Mouse (Mus musculus): ENCODE measurements at regions not wholly inside any gene's neighbourhood (a gene's known extent, or its start where the extent isn't known, plus 50 kb on each side); places are given as distances from the start of the nearest gene placed in this dataset.

DNA sequence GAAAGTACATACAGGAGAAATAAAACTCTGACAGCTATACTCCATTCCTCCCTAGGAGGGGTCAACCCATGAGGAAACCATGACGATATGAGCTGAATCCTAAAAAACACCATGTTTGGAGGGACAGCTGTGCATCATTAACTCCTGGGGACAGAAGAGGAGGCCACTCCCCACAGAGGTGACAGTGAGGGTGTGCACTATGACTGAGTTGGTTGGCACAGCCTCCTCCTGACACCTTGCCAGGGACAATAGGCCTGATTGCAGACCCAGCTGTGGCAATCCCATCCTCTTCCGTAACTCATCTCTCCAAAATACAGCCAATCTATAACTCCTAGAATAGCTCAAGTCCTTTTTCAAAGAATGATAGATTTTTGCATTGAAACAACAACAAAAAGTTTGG is 112.0 kb downstream of the Rbm43 start:
- DNase-seq = no peak

DNA sequence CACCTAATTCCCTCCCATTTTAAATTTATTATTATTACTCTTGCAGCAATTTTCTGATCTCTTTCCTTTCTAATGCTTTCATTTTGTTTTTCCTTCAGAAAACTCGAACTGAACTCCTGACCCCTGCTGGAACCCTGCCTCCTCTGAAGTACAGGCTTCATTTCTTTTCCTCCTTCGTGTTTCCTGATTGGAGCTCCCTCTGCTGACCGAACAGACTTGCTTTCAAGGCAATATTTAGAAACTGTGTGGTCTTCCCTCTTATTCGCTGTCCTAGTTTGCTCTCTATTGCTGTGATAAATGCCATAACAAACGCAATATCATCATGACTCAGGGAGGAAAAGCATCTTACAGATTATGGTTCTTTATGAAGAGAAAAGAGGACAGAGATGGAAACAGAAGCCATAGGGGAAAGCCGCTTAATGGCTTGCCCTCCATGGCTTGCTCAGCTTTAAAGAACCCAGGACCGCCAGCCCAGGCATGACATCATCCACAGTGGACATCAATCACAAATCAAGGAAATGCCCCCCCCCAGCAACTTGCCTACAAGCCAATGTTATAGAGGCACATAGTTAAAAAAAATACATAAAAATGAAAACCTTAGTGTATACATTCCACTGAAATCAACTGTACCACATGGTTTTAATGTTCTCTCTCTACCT is 104.5 kb downstream of the Rbm43 start:
- peak; percentile 20 for DNase-seq

DNA sequence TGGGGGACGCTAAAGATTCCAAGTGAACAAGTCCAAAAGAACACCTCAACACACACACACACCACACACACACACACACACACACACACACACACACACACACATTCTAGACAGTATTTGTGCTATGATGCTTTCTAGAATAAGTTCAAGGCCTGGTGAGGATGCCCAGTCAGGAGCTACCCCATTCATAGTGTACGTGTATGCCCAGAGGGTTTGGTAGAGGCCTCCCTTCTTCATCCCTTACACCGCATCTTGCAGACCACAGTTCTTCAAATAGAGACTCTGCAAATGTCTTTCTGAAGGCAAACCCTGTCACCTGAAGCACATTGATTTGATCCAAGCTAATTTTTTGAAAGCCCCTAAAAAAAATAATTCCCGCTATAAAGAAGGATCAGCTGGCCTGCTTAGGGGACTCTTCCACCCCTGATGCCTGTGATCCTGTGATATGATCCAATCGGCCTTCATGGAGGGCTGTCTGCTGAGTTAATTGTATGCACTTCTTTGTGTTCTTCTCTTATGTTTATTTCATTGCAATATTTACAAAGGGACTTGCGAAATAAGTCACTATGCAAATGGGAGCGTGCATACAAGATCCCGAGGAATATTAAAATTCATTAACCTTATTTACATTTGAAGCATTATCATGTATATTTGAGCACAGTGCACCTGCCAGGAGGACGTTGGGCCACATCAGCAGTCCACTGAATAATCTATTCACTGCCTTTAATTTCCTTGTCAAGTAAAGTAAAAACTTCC is 103.8 kb downstream of the Rbm43 start:
- DNase-seq = no peak

DNA sequence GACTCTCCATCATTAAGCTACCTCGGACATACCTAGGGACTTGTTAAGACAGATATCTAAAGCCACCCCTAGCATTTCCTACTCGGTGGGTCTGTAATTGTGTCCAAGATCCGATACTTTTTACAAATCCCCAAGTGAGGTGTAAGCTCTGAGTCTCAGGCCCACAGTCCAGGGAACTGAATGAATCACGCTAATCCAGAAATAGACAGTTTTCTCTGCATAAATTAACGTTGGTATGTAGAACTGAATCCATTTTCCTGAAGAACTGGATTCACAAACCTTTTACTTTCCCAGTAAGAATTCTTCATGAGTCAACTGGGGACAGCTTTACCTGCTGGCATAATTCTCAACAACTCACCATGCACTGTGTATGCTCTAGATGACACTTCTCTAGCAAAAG is 97.1 kb downstream of the Rbm43 start:
- no peak for DNase-seq

DNA sequence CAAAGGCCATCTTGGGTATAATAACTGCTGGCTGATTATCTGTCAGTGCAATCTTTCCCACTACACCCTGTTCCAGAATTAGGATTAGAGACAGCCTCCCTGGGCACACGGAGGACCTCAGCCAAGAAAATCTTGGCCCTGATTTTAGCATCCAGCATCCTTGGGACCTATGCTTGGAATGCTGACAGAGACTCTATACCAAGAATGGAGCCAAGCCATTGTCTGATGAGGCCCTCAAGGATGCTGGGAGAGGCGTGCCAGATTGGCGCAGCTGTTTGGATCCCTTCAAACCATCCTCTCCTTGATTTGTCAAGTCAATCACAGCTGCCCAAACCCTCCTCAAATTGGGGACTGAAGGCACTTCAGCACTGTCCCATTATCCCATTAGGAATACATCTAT is 94.2 kb downstream of the Rbm43 start:
- DNase-seq = no peak

DNA sequence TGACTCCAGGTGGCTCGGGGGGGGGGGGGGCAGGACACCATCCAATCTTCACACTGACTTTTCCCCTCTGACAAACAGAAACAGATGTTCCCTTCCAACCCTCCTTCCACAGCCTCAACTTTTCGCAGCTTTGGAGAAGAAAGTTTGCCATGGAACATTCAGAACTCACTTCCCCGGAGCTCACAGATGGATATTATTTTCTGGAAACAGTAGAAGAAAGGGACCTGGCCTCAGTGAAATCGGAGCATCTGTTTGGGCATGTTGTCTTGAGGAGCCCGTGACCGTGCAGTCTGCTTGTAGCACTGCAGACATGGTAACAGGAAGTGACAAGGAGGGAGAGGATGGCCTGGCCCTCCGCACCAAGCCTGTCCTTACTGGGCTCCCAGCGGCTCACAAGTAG is 90.1 kb downstream of the Rbm43 start:
- no peak for DNase-seq

DNA sequence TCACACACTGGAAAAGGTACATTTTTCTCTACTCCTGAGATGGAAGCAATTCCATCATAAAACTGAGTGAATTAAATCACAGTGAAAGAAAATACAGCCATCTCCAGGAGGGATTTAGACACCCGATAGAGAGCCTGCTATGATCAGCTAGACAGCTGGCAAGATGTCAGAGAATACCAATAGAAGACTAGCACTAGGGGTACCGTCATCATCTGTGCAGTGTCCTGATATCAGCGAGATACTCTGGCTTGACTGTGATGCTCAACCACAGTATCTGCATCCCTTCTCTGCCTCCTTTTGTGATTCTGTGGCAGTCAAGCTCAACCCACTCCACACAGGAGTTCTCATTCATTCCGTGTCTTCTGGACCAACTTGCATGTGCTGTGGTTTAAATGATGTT is 87.4 kb downstream of the Rbm43 start:
- DNase-seq = no peak

DNA sequence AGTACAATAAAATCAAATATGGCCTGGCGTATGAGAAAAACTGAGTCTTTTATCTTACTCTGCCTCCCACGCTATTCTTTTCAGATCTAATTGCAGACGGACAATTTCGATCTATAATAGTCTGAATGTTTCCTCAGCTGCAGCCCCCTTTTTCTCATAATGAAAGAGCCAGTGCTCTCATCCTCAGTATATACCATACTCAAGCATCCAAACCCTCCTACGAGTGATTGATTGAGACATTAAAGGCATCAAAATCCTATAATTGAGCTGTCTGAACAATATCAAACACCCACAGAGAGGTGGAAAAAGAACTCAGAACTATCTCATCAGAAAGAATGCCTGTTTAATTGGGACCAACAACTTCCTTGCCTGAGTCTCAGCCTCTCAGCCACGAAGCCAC is 87.0 kb downstream of the Rbm43 start:
- no peak for DNase-seq

DNA sequence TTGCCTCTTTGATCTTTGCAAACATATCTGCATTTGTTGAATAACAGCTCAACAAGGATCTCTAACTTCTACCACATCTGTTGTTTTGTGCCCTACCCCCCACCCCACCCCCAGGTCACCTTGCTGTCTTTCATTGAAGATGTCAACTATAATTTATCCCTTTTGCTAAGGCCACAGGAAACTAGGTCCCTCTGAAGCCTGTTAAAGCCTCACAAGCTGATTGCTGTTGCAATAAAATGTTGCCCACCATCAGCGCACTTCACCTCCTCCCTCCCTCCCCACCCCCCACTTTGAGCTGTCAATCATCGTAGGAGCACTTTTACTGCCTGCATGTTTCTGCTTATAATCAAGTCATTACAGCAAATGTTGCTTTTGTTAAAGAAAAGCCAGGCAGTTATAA is 86.5 kb downstream of the Rbm43 start:
- no peak for DNase-seq

DNA sequence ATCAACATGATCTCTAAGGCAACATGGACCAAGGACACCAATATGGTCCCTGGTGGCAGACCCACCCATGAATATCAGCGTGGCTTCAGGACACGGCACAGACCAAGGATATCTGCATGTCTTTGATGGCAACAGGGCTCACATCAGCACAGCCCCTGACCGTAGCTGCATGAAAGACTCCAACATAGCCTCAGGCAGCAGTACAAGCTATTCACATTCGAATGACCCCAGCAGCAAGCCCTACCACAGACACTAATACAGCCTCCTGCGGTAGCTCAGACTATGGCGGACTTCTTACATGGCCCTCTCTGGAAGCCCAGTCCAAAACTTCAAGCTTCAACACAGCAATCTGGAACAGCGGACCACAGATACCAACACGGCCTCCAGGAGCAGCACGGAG is 84.4 kb downstream of the Rbm43 start:
- DNase-seq = no peak

DNA sequence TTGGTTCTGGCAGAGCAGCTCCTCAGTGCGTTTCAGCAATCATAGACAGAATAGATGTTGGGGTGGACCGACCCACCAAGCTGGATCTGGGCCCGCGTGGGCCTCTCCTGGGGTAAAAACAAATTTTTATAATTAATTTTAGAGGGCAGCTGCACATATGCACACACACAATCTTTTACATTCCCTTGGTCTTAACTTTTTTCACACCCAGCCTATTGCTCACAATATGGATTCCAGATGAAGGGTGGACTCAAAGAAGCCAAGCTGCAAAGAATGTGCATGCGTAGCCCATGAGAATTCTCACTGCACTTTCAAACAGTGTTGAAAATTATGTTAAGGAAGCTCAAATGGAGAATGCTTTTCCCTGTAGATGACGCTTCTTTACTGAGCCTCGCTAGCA is 83.3 kb downstream of the Rbm43 start:
- no peak for DNase-seq

DNA sequence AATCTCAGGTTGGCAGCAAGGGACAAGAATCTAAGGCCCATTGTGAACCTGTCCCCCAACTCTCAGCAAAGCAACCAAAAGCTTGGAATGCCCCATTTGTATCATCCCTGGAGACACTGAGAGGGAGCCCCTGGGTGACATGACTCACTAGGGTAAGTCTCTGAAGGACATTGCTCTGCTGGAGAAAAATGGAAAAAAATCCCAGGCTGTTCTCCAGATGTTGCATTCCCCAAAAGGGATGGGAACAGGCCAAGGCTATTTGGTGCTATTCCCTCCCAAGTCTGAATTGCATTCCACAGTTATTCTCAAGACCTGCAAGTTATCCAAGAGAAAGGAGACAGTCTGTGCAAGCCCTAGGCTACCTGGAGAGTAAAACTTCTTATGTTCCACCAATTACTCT is 77.7 kb downstream of the Rbm43 start:
- no peak for DNase-seq

DNA sequence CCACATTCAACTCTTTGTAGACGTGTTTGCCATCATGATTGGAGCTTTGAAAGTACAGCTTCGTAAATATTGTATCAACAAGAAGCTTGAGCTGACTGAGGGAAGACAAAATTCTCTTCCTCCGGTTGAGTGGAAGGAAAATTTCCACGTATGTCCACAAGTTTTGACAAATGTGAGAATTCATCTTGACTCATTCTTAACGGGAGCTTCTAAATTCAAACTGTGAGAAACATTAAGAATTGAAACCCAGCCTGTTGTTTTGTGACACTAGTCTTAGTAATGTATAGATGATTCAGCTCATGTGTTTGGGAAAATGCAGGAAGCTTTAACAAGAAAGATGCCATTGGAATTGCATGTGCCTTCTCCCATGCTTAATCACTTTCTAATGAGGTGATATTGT is 68.9 kb downstream of the Rbm43 start:
- DNase-seq = no peak

DNA sequence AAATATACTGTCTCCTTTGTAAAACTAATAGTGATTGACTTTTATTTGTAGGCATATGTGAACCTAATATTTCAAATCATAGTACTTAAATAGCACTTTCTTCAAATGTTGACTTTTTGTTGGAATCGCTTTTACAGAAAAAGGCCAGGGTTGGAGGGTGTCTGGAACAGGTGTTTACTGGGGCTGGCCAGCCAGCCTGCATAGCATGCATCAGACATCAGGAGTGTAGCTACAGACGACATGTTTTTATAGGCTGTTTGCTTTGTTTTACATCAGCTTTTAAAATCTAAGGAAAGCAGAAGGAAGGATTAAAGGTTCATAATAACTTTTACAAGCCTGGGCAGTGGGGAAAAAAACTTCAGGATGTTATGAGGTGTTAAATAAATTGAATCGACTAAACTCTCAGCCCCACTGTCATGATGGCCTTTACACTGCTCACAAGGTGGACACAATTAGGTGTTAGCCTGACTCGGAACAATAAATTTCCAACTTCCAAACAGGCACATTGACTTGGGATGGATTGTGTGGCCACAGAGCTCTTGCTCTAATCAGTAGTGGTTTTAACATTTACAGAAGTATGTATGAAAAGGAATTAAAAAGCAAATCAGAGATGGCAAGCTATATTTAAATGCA is 66.0 kb downstream of the Rbm43 start:
- no peak for DNase-seq

DNA sequence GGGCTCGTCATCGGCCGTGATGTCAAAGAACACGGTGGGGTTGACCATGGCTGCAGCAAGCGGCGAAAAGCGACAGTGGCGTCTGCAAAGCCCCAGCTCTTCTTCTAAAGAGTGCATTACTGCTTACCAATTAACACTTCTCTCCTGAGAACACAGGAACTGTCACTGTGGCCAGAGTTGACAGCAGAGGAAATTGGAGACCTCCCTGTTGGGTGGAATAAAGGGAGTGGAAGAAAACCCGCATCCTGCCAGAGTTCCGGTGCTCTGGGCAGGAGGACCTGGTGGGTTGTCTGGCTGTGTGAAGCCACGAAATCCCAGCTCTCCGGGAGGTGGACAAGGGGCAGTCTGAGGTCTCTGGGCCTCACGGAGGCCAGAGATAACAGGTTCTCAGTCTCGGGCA is 63.4 kb downstream of the Rbm43 start:
- no peak for DNase-seq
